Mouse (Mus musculus) CH12.LX (cell line): ENCODE data around the gene Serpinf2.

Source experiments
- CTCF ChIP-seq, 2 experiments: IDR thresholded peaks in 1 of 2; conservative IDR thresholded peaks in 1 of 2; 2 replicates each; pipeline ENCODE4 v1.5.1; 2011 to 2012; ENCODE audit warnings: low read depth in 2 of 2, low read length in 2 of 2, improper control_type of control experiment in 1 of 2, inconsistent platforms in 1 of 2, mild to moderate bottlenecking in 1 of 2, moderate library complexity in 1 of 2
- MAFK ChIP-seq: IDR thresholded peaks from 2 replicates; pipeline ENCODE4 v1.6.1; 2011; ENCODE audit warnings: low read length, improper control_type of control experiment; ENCODE audit not compliant: insufficient replicate concordance
- MAX ChIP-seq: IDR thresholded peaks from 2 replicates; pipeline ENCODE4 v1.6.1; 2011; ENCODE audit warnings: low read length, improper control_type of control experiment
- MEF2A ChIP-seq: IDR thresholded peaks from 2 replicates; pipeline ENCODE4 v1.6.1; 2014; ENCODE audit warnings: low read depth, mild to moderate bottlenecking, inconsistent platforms, low read length, improper control_type of control experiment, borderline replicate concordance
- NRF1 ChIP-seq: IDR thresholded peaks from 2 replicates; pipeline ENCODE4 v1.6.1; 2014; ENCODE audit warnings: low read depth, mild to moderate bottlenecking, inconsistent platforms, low read length, improper control_type of control experiment, moderate library complexity
- PAX5 ChIP-seq: IDR thresholded peaks from 2 replicates; pipeline ENCODE4 v1.6.1; 2012; ENCODE audit warnings: low read length, inconsistent platforms, mixed read lengths
- POLR2A ChIP-seq: IDR thresholded peaks from 2 replicates; pipeline ENCODE4 v1.6.1; 2011; ENCODE audit warnings: low read depth, mild to moderate bottlenecking, improper control_type of control experiment, low read length
- POLR2AphosphoS2 ChIP-seq: IDR thresholded peaks from 2 replicates; pipeline ENCODE4 v1.6.1; 2011; ENCODE audit warnings: low read depth, low read length, improper control_type of control experiment
- SMC3 ChIP-seq: IDR thresholded peaks from 2 replicates; pipeline ENCODE4 v1.6.1; 2011; ENCODE audit warnings: low read depth, low read length, improper control_type of control experiment
- USF1 ChIP-seq: IDR thresholded peaks from 2 replicates; pipeline ENCODE4 v1.6.1; 2014; ENCODE audit warnings: low read depth, mild to moderate bottlenecking, inconsistent platforms, low read length, improper control_type of control experiment
- USF2 ChIP-seq: conservative IDR thresholded peaks from 2 replicates; pipeline ENCODE4 v1.6.1; 2011; ENCODE audit warnings: low read depth, low read length, improper control_type of control experiment
- ZC3H11A ChIP-seq: IDR thresholded peaks from 2 replicates; pipeline ENCODE4 v1.6.1; 2012; ENCODE audit warnings: low read depth, mild to moderate bottlenecking, inconsistent platforms, low read length, improper control_type of control experiment
- ZMIZ1 ChIP-seq: IDR thresholded peaks from 2 replicates; pipeline ENCODE4 v1.6.1; 2012; ENCODE audit warnings: low read depth, mild to moderate bottlenecking, inconsistent platforms, low read length, improper control_type of control experiment
- ZNF384 ChIP-seq: IDR thresholded peaks from 2 replicates; pipeline ENCODE4 v1.6.1; 2012; ENCODE audit warnings: low read depth, low read length, improper control_type of control experiment, inconsistent platforms

GRCm38 (mm10) chr11:75397452-75397851, 41.9 kb downstream of the Serpinf2 start:
- TF ChIP-seq ZNF384 (no peak), CTCF (conservative IDR thresholded peaks at IDR 0.05 in 1 of 2, IDR thresholded peaks at IDR 0.05 in 1 of 2; ENCODE audit: low read depth in 2 of 2, low read length in 2 of 2) (no peak), POLR2A (no peak), MEF2A (no peak), ZMIZ1 (no peak), PAX5 (no peak), MAX (no peak), MAFK (no peak), USF2 (no peak), USF1 (no peak), SMC3 (no peak), ZC3H11A (no peak), POLR2AphosphoS2 (no peak), NRF1 (no peak)
